Mouse (Mus musculus): ENCODE measurements around the gene Hebp2.
"Not testable (repeated sequence)": the region's sequence is repeated elsewhere in the genome, so short reads cannot be mapped to it uniquely, and the experiment has no call there.

Hebp2 gene

GRCm38 (mm10) chr10:18545813-18546235 is at the start of gene Hebp2:
Gene Hebp2 (minus strand): TSS chr10:18546076.
- peak; percentile 42 for DNase-seq

GRCm38 (mm10) chr10:18589455-18589854 is 43.6 kb upstream of the Hebp2 start:
- no peak for DNase-seq

GRCm38 (mm10) chr10:18584188-18584587 is 38.3 kb upstream of the Hebp2 start:
- no peak for DNase-seq

DNA sequence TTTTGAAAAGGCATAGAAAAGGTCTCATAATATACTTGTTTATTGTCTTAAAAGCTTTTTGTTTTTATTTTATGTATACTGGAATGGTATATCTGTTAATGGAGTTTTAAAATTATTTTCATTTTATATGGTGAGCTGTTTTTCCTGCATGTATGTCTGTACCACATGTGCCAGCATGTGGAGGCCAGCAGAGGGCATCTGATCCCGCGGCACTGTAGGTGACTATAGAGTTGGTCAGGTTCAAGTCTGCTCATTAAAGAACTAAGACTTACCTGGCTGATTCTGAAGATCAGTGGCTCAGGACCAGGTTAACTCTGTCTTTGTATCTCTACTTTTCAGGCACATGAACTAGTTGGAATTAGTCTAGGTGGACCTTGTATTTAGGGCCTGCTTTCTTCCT is 26.7 kb upstream of the Hebp2 start:
- peak; percentile 33 for DNase-seq

GRCm38 (mm10) chr10:18562940-18563339 is 17.1 kb upstream of the Hebp2 start:
- DNase-seq: peak; percentile 72

- no peak for DNase-seq
Measured at GRCm38 (mm10) chr10:18561445-18561844, 15.6 kb upstream of the Hebp2 start.

DNA sequence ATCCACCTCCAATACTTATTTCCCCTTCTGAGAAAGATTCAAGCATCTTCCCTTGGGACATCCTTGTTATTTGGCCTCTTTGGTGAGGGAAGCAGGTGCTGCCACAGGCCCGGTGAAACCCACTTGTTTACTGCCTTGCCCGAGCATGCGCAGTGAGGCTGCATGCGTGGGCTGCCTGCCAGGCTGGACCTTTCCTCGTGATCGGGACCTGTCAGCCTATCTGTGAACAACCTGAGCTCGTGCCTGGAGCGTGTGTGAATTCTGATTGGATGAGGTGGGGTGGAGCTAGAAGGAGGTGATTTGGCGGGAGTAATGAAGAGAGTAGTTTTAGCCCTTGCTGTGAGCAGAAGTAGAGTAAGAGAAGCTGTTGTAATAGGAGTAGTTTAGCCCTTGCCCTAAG is 13.2 kb upstream of the Hebp2 start:
- not testable (repeated sequence) for DNase-seq

GRCm38 (mm10) chr10:18549321-18550216 is 3.7 kb upstream of the Hebp2 start:
- DNase-seq: no peak

DNA sequence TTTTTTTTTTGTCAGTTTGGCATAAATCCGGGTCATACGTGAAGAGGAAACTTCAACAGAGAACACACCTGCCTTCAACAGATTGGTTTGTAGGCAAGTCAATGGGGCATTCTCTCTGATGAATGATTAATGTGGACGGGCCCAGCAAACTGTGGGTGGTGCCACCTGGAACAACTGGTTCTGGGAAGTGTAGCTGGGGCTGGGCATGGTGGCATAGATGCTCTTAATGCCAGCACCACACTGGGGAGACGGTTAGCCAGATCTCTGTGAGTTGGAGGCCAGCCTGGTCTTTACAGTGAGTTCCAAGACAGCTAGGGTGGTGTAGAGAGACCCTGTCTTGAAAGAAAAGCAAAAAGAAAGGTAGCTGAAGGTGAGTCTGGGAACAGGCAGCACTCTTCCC is 1.5 kb upstream of the Hebp2 start:
- DNase-seq: no peak

DNA sequence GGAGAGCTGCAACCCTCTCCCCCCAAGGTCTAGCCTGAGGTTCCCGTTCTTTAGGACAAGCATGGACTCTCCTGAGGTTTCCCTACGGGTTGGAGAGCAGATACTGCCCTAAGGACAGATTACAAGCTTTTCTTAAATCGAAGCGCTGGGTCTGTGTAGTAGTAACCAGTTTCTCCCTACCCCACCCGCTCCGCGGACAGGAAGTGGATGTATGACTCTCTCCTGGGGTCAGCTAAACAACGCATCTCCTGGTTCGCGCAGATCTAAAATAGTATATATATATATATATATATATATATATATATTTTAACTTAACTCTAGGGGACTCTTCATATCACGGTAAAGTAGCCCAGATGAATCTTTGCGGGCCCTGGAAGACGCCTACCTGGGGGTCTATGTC is 567 bp downstream of the Hebp2 start:
- DNase-seq: no peak

DNA sequence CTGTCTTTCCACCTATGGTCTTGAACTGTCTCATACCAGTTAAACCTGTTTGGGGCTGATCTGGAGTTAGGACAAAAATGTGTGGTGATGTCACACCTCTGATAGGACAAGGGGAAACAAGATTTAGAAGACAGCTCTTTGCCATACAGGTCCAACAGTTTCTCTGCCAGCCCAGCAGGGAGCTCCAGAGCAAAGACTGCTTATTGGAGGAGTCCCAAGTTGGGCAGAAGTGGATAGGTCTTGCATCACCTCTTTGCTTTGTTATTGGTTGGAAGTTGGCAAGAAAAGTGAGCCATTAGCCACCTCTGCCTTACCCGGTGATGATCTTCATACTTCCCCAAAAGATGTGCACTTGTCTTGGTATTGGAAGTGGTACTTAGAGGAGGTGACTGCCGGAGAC is 9.0 kb downstream of the Hebp2 start:
- no peak for DNase-seq

GRCm38 (mm10) chr10:18532293-18532692 is 13.6 kb downstream of the Hebp2 start:
- no peak for DNase-seq

GRCm38 (mm10) chr10:18530161-18530560 is 15.7 kb downstream of the Hebp2 start:
- no peak for DNase-seq

GRCm38 (mm10) chr10:18529177-18529576 is 16.7 kb downstream of the Hebp2 start:
- no peak for DNase-seq

- peak; percentile 36 for DNase-seq
Measured at GRCm38 (mm10) chr10:18528475-18528874, 17.4 kb downstream of the Hebp2 start.

- DNase-seq: peak; percentile 67
Measured at GRCm38 (mm10) chr10:18527766-18528165, 18.1 kb downstream of the Hebp2 start.

- DNase-seq: peak; percentile 68
Measured at GRCm38 (mm10) chr10:18526851-18527675, 18.8 kb downstream of the Hebp2 start.

DNA sequence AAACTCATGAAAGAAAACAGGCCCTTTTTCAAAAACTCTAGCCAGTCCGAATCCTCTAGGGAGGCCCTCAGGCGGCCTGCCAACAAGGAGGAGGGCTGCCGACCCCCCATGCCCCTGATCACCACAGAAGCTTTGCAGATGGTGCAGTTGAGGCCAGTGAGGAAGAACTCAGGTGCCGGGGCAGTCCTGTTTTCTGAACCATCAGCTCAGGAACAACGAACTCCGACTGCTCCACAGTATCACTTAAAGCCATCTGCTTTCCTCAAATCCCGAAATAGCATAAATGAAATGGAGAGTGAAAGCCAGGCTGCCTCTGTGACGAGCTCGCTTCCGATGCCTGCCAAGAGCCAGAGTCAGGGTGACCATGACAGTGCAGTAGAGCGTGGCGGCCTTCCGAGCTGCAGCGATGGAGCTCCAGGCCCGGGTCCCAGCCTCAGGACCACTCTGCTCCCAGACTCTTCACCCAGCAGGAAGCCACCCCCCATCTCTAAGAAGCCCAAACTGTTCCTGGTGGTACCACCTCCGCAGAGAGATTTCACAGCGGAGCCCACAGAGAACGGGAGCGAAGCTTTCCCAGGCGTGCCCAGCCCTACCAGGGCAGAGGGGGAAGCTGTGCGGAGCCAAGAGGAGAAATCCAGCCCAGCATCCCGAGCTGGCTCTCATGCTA is 19.6 kb downstream of the Hebp2 start:
- DNase-seq: no peak

- DNase-seq: no peak
Measured at GRCm38 (mm10) chr10:18525726-18526125, 20.1 kb downstream of the Hebp2 start.

DNA sequence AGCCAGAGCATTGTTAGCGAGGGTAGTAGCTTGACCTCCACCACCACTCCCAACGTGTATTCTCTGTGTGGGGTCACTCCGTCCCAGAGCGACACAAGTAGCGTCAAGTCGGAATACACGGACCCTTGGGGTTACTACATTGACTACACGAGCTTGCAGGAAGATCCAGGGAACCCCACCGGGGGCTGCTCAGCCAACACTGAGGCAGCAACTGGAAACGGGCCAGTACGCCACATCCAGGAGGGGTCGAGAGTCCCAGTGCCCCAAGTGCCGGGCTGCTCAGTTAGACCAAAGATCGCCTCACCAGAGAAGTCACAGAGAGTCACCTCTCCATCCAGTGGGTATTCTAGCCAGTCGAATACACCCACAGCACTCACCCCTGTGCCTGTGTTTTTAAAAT is 20.6 kb downstream of the Hebp2 start:
- DNase-seq: no peak

GRCm38 (mm10) chr10:18522556-18522955 is 23.3 kb downstream of the Hebp2 start:
- no peak for DNase-seq

DNA sequence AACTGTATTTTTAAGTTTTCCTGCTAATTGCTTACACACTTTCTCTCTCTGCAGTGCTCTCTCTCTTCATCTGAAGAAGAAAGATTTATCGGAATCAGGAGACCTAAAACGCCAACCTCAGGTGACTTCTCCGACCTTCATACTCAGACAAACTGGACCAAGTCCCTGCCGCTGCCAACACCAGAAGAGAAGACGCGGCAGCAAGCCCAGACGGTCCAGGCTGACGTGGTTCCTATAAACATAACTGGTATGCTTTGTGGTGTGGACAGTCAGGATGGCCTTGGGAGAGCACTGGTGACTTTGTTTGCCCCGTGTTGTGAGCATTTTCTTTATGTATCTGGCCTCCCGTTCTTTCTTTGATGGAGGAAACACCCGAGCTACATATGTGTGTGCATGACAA is 34.4 kb downstream of the Hebp2 start:
- no peak for DNase-seq

- no peak for DNase-seq
Measured at GRCm38 (mm10) chr10:18510663-18511062, 35.2 kb downstream of the Hebp2 start.
